Mouse (Mus musculus): ENCODE results near the gene Olfr1465.

Olfr1465 gene

GRCm38 (mm10) chr19:13315441-13315840, at the start of gene Olfr1465:
Olfr1465 (minus strand) TSS chr19:13315541.
- no peak for DNase-seq (ENCODE audit: low read depth, low spot score)

- no peak for DNase-seq (ENCODE audit: low read depth, low spot score)
Observed at GRCm38 (mm10) chr19:13361936-13362335, 46.6 kb upstream of the Olfr1465 start, which contains the start of gene Olfr1467. Olfr1467 (plus strand) TSS chr19:13362236.

GRCm38 (mm10) chr19:13338562-13338961, 23.2 kb upstream of the Olfr1465 start, which contains the start of gene Olfr1466:
Olfr1466 (plus strand) TSS chr19:13338862.
- DNase-seq (ENCODE audit: low read depth, low spot score): no peak

All from R1 (cell line).